Mouse (Mus musculus) heart, postnatal 0 days (tissue): ENCODE measurements at regions not wholly inside any gene's neighbourhood (a gene's known extent, or its start where the extent isn't known, plus 50 kb on each side); places are given as distances from the start of the nearest gene placed in this dataset.

Source experiments
- CTCF ChIP-seq: IDR thresholded peaks from 2 replicates; pipeline ENCODE4 v1.5.1; 2016; ENCODE audit warnings: antibody characterized with exemption, control low read depth, low read depth
- EP300 ChIP-seq: IDR thresholded peaks from 2 replicates; pipeline ENCODE4 v1.6.1; 2016; ENCODE audit warnings: antibody characterized with exemption, low read depth

DNA sequence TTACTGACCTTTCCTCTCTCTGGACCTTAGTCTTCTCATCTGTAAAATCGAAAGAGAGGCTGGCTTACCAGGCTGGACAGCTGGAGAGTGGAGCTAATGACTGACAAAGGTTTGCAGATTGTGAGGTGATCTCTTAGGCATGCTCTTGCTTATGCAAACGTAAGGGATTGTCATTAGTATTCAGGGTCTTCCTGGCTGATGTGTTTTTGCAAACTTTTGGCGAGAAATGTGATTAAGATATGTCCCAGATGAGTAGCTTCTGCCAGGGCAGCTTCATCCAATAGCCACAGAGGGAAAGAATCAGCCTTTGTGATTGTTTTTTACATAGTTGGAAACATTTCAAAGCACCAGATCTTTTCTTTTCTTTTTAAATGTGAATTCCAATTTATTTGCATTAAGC is 95.1 kb downstream of the Gm12728 start:
- TF ChIP-seq CTCF (no peak), EP300 (no peak)
